Mouse (Mus musculus): ENCODE data around the gene Rbfox1. TPM values are rescaled to one million over a fixed set of nuclear protein-coding genes. Genes with fewer than 3 reads are reported as not detected.

Rbfox1 gene
- total and polyA plus RNA-seq, 3 experiments = not detected

GRCm38 (mm10) chr16:7275501-7275900, 1390.3 kb downstream of the Rbfox1 start:
- no peak for DNase-seq (ENCODE audit: low spot score)
- Histone ChIP-seq H3K27me3 (ENCODE audit: insufficient read depth, low read length) (no peaks in the 10 kb centered on the region), H3K4me3 (ENCODE audit: low read depth, low read length) (no peak overlapping the region), H3K9me3 (replicated peaks) (0 out of 2 replicates have a peak, but pooled peaks cover 4% of the 10 kb centered on the region), H3K36me3 (replicated peaks) (no peaks in the 10 kb centered on the region), H3K4me1 (ENCODE audit: insufficient read depth, low read depth, low read length) (no peaks in the 10 kb centered on the region)
- no peak for ATAC-seq (ENCODE audit: extremely low read depth, insufficient number of reproducible peaks, low FRiP score, poor library complexity, severe bottlenecking)
- no peak for TF ChIP-seq GATA2 (IDR thresholded peaks at IDR 0.05; ENCODE audit: borderline replicate concordance, low read depth, low read length)
- no peak for TF ChIP-seq POLR2AphosphoS5 (IDR thresholded peaks at IDR 0.05; ENCODE audit: insufficient replicate concordance, low read depth, low read length)
- TF ChIP-seq GATA1 (IDR thresholded peaks at IDR 0.05; ENCODE audit: borderline replicate concordance, low read length) = no peak
- no peak for TF ChIP-seq TAL1 (conservative IDR thresholded peaks at IDR 0.05; ENCODE audit: low read depth, low read length)
- no peak for TF ChIP-seq CTCF (IDR thresholded peaks at IDR 0.05; ENCODE audit: low read depth, low read length)

DNA sequence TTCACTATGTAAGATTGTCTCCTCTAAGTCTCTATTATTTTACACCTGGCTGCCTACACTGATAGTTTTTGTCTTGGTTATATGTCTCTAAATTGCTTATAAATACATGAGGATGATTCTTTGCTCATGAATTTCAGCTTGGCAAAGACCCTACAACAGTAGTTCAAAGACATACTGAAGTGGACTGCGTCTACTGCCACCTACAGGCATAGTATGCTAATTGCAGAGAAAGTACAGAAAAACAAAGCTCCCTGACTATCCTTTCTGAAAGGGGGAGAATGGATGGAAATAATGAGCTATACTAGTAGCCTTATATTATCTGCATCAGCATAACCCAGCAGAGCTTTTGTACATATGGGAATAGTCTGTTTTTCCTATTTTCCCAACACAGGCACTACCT, 1390.7 kb downstream of the Rbfox1 start:
- H3K4me1 ChIP-seq (ENCODE audit: insufficient read depth, low read depth, low read length) = no peaks in the 10 kb centered on the region
- H3K36me3 ChIP-seq (replicated peaks) = no peaks in the 10 kb centered on the region
- ATAC-seq (ENCODE audit: extremely low read depth, insufficient number of reproducible peaks, low FRiP score, poor library complexity, severe bottlenecking) (no peak), DNase-seq (ENCODE audit: low spot score) (no peak)
- H3K4me3 ChIP-seq (ENCODE audit: low read depth, low read length) = no peak overlapping the region
- TF ChIP-seq GATA2 (IDR thresholded peaks at IDR 0.05; ENCODE audit: borderline replicate concordance, low read depth, low read length) = no peak
- no peak for TF ChIP-seq CTCF (IDR thresholded peaks at IDR 0.05; ENCODE audit: low read depth, low read length)
- no peak for TF ChIP-seq GATA1 (IDR thresholded peaks at IDR 0.05; ENCODE audit: borderline replicate concordance, low read length)
- TF ChIP-seq TAL1 (conservative IDR thresholded peaks at IDR 0.05; ENCODE audit: low read depth, low read length) = no peak
- no peak for TF ChIP-seq POLR2AphosphoS5 (IDR thresholded peaks at IDR 0.05; ENCODE audit: insufficient replicate concordance, low read depth, low read length)
- H3K9me3 ChIP-seq (replicated peaks) = 0 out of 2 replicates have a peak, but pooled peaks cover 4% of the 10 kb centered on the region
- no peaks in the 10 kb centered on the region for H3K27me3 ChIP-seq (ENCODE audit: insufficient read depth, low read length)

GRCm38 (mm10) chr16:7279544-7279943, 1394.4 kb downstream of the Rbfox1 start:
- no peak for ATAC-seq (ENCODE audit: extremely low read depth, insufficient number of reproducible peaks, low FRiP score, poor library complexity, severe bottlenecking)
- H3K4me3 ChIP-seq (ENCODE audit: low read depth, low read length) = no peak overlapping the region
- no peaks in the 10 kb centered on the region for H3K4me1 ChIP-seq (ENCODE audit: insufficient read depth, low read depth, low read length)
- 0 out of 2 replicates have a peak, but pooled peaks cover 5% of the 10 kb centered on the region for H3K9me3 ChIP-seq (replicated peaks)
- TF ChIP-seq CTCF (IDR thresholded peaks at IDR 0.05; ENCODE audit: low read depth, low read length) (no peak), TAL1 (conservative IDR thresholded peaks at IDR 0.05; ENCODE audit: low read depth, low read length) (no peak), GATA1 (IDR thresholded peaks at IDR 0.05; ENCODE audit: borderline replicate concordance, low read length) (no peak), GATA2 (IDR thresholded peaks at IDR 0.05; ENCODE audit: borderline replicate concordance, low read depth, low read length) (no peak), POLR2AphosphoS5 (IDR thresholded peaks at IDR 0.05; ENCODE audit: insufficient replicate concordance, low read depth, low read length) (no peak)
- no peak for DNase-seq (ENCODE audit: low spot score)
- H3K36me3 ChIP-seq (replicated peaks) = no peaks in the 10 kb centered on the region
- H3K27me3 ChIP-seq (ENCODE audit: insufficient read depth, low read length) = no peaks in the 10 kb centered on the region

GRCm38 (mm10) chr16:7282257-7282656, 1397.1 kb downstream of the Rbfox1 start:
- no peaks in the 10 kb centered on the region for H3K36me3 ChIP-seq (replicated peaks)
- no peak for DNase-seq (ENCODE audit: low spot score)
- ATAC-seq (ENCODE audit: extremely low read depth, insufficient number of reproducible peaks, low FRiP score, poor library complexity, severe bottlenecking) = no peak
- H3K4me3 ChIP-seq (ENCODE audit: low read depth, low read length) = no peak overlapping the region
- no peaks in the 10 kb centered on the region for H3K4me1 ChIP-seq (ENCODE audit: insufficient read depth, low read depth, low read length)
- TF ChIP-seq CTCF (IDR thresholded peaks at IDR 0.05; ENCODE audit: low read depth, low read length) (no peak), GATA1 (IDR thresholded peaks at IDR 0.05; ENCODE audit: borderline replicate concordance, low read length) (no peak), GATA2 (IDR thresholded peaks at IDR 0.05; ENCODE audit: borderline replicate concordance, low read depth, low read length) (no peak), TAL1 (conservative IDR thresholded peaks at IDR 0.05; ENCODE audit: low read depth, low read length) (no peak), POLR2AphosphoS5 (IDR thresholded peaks at IDR 0.05; ENCODE audit: insufficient replicate concordance, low read depth, low read length) (no peak)
- H3K9me3 ChIP-seq (replicated peaks) = 0 out of 2 replicates have a peak, but pooled peaks cover 2% of the 10 kb centered on the region
- H3K27me3 ChIP-seq (ENCODE audit: insufficient read depth, low read length) = no peaks in the 10 kb centered on the region

DNA sequence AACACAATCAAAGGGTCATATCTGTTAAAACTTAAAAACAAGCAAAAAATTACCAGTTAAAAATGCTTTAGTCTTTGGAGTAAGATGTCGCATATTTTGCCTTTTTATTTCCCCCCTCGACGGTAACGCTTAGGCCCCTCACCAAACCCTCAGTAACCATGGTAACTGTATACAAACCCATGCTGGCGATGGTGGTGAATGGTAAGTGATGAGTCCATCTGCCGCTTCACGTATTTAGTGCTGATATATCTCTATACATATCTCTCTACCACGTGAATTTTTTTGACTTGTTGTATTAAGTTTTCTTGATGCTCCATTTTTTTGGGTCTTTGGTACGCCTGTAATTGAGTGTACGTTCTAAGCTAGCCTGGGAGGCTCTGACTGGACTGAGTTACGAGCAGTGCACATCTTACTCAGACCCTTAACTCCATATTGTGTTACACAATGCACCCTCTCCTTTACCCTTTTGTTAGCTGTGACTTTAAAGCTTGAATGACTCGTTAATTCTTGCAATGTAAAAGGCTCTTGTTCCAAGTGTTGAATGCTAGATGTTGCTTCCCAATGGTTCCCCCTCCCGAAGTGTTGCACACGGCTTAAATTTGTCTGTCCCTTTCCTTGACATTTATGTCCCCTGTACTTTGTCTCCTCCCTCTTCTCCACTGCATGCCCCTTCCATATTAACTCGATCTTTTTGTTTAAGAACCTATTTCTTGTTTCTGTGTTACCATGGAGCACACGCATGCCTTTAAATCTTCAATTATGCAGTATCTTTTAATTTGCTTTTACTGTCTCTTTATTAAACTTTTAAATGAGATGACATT, 1408.0 kb downstream of the Rbfox1 start:
- Histone ChIP-seq H3K9me3 (replicated peaks) (no peaks in the 10 kb centered on the region), H3K36me3 (replicated peaks) (no peaks in the 10 kb centered on the region), H3K27me3 (ENCODE audit: insufficient read depth, low read length) (no peaks in the 10 kb centered on the region), H3K4me1 (ENCODE audit: insufficient read depth, low read depth, low read length) (no peaks in the 10 kb centered on the region), H3K4me3 (ENCODE audit: low read depth, low read length) (no peak overlapping the region)
- ATAC-seq (ENCODE audit: extremely low read depth, insufficient number of reproducible peaks, low FRiP score, poor library complexity, severe bottlenecking) (no peak), DNase-seq (ENCODE audit: low spot score) (no peak)
- TF ChIP-seq TAL1 (conservative IDR thresholded peaks at IDR 0.05; ENCODE audit: low read depth, low read length) (no peak), GATA1 (IDR thresholded peaks at IDR 0.05; ENCODE audit: borderline replicate concordance, low read length) (no peak), CTCF (IDR thresholded peaks at IDR 0.05; ENCODE audit: low read depth, low read length) (no peak), POLR2AphosphoS5 (IDR thresholded peaks at IDR 0.05; ENCODE audit: insufficient replicate concordance, low read depth, low read length) (no peak), GATA2 (IDR thresholded peaks at IDR 0.05; ENCODE audit: borderline replicate concordance, low read depth, low read length) (no peak)

DNA sequence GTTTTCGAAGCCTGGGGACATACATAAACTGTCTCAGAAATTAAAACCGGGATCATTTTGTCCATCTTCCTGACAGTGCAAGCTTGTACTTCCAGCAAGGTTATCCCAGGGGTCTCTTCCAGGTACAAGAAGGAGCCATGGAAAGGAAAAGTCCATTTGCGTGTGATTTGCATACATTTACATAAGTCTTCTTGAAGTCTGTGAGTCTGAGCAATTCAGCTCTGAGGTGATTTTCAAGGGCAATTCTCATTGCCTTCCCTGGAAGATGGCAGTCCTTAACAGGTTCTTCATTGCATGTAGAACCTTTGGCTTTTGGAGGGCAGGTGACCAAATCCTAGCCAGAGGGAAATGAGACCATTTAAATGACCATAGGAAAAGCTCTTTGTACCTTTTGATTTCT, 1417.3 kb downstream of the Rbfox1 start:
- Histone ChIP-seq H3K36me3 (replicated peaks) (no peaks in the 10 kb centered on the region), H3K4me1 (ENCODE audit: insufficient read depth, low read depth, low read length) (no peaks in the 10 kb centered on the region), H3K4me3 (ENCODE audit: low read depth, low read length) (no peak overlapping the region), H3K9me3 (replicated peaks) (0 out of 2 replicates have a peak, but pooled peaks cover 2% of the 10 kb centered on the region), H3K27me3 (ENCODE audit: insufficient read depth, low read length) (no peaks in the 10 kb centered on the region)
- TF ChIP-seq POLR2AphosphoS5 (IDR thresholded peaks at IDR 0.05; ENCODE audit: insufficient replicate concordance, low read depth, low read length) (no peak), CTCF (IDR thresholded peaks at IDR 0.05; ENCODE audit: low read depth, low read length) (no peak), GATA1 (IDR thresholded peaks at IDR 0.05; ENCODE audit: borderline replicate concordance, low read length) (no peak), GATA2 (IDR thresholded peaks at IDR 0.05; ENCODE audit: borderline replicate concordance, low read depth, low read length) (no peak), TAL1 (conservative IDR thresholded peaks at IDR 0.05; ENCODE audit: low read depth, low read length) (no peak)
- DNase-seq (ENCODE audit: low spot score) = no peak
- ATAC-seq (ENCODE audit: extremely low read depth, insufficient number of reproducible peaks, low FRiP score, poor library complexity, severe bottlenecking) = no peak
